Mouse (Mus musculus) embryonic facial prominence, embryonic 12.5 days (tissue): ENCODE measurements around the gene Dnmbp. TPM values are rescaled to one million over a fixed set of nuclear protein-coding genes. Genes with fewer than 3 reads are reported as not detected.

Experiments
- ATAC-seq: fragments of 200-750 bp; cut with Nextera tagmentation; 2 replicates; pipeline ENCODE4 v1.8.0; 2017; ENCODE audit not compliant: insufficient number of reproducible peaks, insufficient read depth, low FRiP score, low TSS enrichment
- H3K27ac ChIP-seq: fragments of 300-500 bp; sonication (generic); 2 replicates; pipeline ENCODE4 v1.5.1; 2016; ENCODE audit warnings: mild to moderate bottlenecking
- H3K27me3 ChIP-seq: fragments of 300-500 bp; sonication (generic); 2 replicates; pipeline ENCODE4 v1.6.1; 2016; ENCODE audit warnings: mild to moderate bottlenecking, moderate library complexity
- H3K36me3 ChIP-seq: fragments of 300-500 bp; sonication (generic); 2 replicates; pipeline ENCODE4 v1.6.1; 2016; ENCODE audit warnings: mild to moderate bottlenecking
- H3K4me1 ChIP-seq: fragments of 300-500 bp; sonication (generic); 2 replicates; pipeline ENCODE4 v1.6.1; 2016
- H3K4me2 ChIP-seq: fragments of 300-500 bp; sonication (generic); replicated peaks from 2 replicates; pipeline ENCODE4 v1.6.1; 2016; ENCODE audit warnings: mild to moderate bottlenecking, moderate library complexity
- H3K4me3 ChIP-seq: fragments of 300-500 bp; sonication (generic); 2 replicates; pipeline ENCODE4 v1.5.1; 2016; ENCODE audit warnings: mild to moderate bottlenecking
- H3K9ac ChIP-seq: fragments of 300-500 bp; sonication (generic); 2 replicates; pipeline ENCODE4 v1.6.1; 2016; ENCODE audit warnings: mild to moderate bottlenecking, moderate library complexity
- H3K9me3 ChIP-seq: fragments of 300-500 bp; sonication (generic); 2 replicates; pipeline ENCODE4 v1.6.1; 2016; ENCODE audit warnings: mild to moderate bottlenecking, moderate library complexity
- WGBS: fragments of 180-500 bp; shearing (Covaris S2); methylation state at CpG from one replicate; pipeline ENCODE4 v1.1.7; 2016; 5-methylcytosine and 5-hydroxymethylcytosine counted together
- polyA plus RNA-seq: library from polyadenylated mRNA; unstranded; fragments of >200 nt; fragmentation: Nextera tagmentation; extraction: Ambion mirVana; gene quantifications from 2 replicates; pipeline ENCODE4 v1.2.1, GENCODE M21; 2016

The Dnmbp gene
- polyA plus RNA-seq, 1 experiment from 2014 or later: 22.9 TPM

DNA sequence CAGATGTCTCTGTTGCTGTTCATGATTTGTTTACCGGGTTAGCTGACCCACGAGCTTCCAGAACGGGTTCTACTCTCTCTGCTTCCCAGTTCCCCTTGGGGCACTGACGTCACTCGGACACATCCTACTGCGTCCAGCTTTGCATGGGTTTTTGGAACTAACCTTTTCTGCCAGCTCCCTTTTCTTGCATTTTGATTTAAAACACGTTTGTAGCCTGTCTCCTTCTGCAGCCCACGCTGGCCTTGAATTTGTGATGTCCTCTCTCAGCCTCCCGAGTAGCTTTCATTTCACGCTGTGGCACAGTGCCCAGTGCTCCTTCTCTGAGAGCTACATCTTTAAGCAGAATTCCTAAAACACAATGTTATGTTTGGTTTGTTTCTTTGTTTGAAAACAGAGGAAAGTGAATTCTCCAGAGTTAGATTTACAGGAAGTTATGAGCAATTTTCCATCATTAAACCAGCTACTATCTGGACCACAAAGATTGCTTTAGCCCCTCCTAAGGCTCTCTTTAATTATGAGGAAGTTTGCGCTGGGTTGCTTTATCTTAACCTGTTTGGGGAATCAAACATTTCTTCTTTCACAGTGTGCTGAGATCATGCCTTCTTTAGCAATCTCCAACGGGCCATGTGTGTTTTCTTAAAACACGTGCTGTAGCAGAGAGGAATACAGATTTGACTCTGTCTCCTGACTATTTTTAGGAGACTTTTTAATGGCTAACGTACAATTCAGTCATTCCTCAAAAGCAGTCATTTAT is 124.2 kb downstream of the Dnmbp start:
- Histone ChIP-seq H3K36me3 (no peaks in the 10 kb centered on the region), H3K4me1 (no peaks in the 10 kb centered on the region), H3K9me3 (no peaks in the 10 kb centered on the region), H3K27ac (no peak overlapping the region), H3K4me3 (no peak overlapping the region), H3K27me3 (no peaks in the 10 kb centered on the region), H3K4me2 (no peak overlapping the region), H3K9ac (no peak overlapping the region)
- ATAC-seq: no peak
- 62% methylated on average over 14 of the region's 14 CpGs for WGBS

DNA sequence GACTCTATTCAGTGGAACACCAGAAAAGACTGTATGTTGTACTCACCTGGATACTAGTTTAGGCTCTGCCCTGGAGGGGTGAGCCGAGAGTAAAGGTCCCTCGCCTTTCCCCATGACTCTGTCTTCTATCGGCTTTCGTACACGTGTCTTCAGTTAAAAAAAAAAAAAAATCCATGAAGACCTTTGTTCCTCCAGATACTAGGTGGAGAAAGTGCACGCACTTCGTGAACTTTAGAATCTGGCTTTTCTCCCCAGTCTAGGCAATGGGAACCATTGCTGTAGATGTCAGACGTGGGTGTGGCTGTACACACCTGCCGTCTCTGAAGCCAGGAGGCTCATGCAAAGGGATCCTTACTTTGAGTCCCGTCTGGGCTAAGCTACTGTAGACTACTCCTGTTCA is 126.7 kb downstream of the Dnmbp start:
- Histone ChIP-seq H3K9ac (no peak overlapping the region), H3K9me3 (no peaks in the 10 kb centered on the region), H3K27ac (no peak overlapping the region), H3K27me3 (no peaks in the 10 kb centered on the region), H3K4me2 (no peak overlapping the region), H3K36me3 (no peaks in the 10 kb centered on the region), H3K4me1 (no peaks in the 10 kb centered on the region), H3K4me3 (no peak overlapping the region)
- ATAC-seq: no peak
- WGBS: 80% methylated on average over 10 of the region's 10 CpGs

DNA sequence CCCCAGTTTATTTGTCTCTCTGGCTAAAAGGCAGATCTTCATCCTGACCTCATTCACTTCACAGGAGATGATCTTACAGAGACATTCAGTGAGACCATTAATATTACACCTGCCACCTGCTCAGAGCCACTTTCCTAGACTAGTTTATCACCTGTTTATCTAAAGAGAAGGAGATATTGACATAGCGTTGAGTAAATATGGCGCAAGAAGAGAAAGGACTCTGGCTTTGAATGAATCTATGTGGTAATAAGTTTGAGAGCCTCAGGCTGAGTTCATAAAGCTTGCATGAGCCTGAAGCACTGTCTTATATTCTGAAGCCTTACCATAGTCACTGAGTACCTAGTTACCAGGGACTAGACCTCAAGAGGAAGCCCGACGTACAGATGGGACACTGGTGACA is 128.6 kb downstream of the Dnmbp start:
- no peaks in the 10 kb centered on the region for H3K4me1 ChIP-seq
- 90% methylated on average over 4 of the region's 4 CpGs for WGBS
- ATAC-seq: no peak
- H3K4me2 ChIP-seq: no peak overlapping the region
- H3K36me3 ChIP-seq: no peaks in the 10 kb centered on the region
- no peaks in the 10 kb centered on the region for H3K9me3 ChIP-seq
- H3K27me3 ChIP-seq: no peaks in the 10 kb centered on the region
- H3K4me3 ChIP-seq: no peak overlapping the region
- no peak overlapping the region for H3K9ac ChIP-seq
- H3K27ac ChIP-seq: no peak overlapping the region

DNA sequence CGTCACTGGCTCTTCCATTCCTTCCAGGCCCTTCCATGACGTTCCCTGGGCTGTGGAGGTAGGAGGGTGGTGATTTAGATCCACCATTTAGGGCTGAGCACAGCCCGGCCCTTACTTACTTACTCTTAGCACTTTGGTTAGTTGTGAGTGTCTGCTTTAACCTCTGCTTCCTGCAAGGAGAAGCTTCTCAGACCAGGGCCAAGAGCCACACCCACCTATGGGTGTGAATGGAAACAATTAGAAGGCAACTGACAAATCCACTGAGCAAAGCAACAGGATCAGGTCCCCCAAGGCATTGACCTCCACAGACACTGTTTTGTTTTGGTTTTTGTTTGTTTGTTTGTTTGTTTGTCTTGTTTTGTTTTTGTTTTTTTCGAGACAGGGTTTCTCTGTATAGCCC is 130.7 kb downstream of the Dnmbp start:
- ATAC-seq: no peak
- Histone ChIP-seq H3K27ac (no peak overlapping the region), H3K36me3 (no peaks in the 10 kb centered on the region), H3K4me1 (no peaks in the 10 kb centered on the region), H3K4me3 (no peak overlapping the region), H3K9ac (no peak overlapping the region), H3K4me2 (no peak overlapping the region), H3K9me3 (no peaks in the 10 kb centered on the region), H3K27me3 (no peaks in the 10 kb centered on the region)
- 47% methylated on average over 4 of the region's 4 CpGs for WGBS

DNA sequence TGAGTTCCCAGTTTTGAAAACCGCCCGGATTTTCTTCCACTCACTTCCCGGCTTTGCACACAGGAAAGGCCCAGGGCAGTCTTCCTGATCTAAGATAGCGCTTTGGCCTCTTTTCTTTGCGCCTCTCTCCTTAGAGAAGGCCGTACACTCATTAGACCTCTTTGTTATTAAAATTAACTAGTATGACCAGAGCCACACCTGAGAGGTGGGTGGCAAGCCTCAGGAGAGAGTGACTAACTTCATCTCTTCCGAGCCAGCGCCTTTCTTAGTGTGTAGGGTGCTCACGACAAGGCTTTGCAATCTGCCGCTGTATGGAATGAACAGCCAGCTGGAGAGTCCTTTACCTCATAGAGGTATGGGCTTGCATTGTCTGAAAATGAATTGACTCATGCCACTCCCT is 136.1 kb downstream of the Dnmbp start:
- WGBS: 77% methylated on average over 10 of the region's 10 CpGs
- no peak overlapping the region for H3K4me3 ChIP-seq
- no peak for ATAC-seq
- no peak overlapping the region for H3K4me2 ChIP-seq
- no peaks in the 10 kb centered on the region for H3K27me3 ChIP-seq
- H3K9ac ChIP-seq: no peak overlapping the region
- no peaks in the 10 kb centered on the region for H3K4me1 ChIP-seq
- H3K9me3 ChIP-seq: no peaks in the 10 kb centered on the region
- no peak overlapping the region for H3K27ac ChIP-seq
- no peaks in the 10 kb centered on the region for H3K36me3 ChIP-seq

DNA sequence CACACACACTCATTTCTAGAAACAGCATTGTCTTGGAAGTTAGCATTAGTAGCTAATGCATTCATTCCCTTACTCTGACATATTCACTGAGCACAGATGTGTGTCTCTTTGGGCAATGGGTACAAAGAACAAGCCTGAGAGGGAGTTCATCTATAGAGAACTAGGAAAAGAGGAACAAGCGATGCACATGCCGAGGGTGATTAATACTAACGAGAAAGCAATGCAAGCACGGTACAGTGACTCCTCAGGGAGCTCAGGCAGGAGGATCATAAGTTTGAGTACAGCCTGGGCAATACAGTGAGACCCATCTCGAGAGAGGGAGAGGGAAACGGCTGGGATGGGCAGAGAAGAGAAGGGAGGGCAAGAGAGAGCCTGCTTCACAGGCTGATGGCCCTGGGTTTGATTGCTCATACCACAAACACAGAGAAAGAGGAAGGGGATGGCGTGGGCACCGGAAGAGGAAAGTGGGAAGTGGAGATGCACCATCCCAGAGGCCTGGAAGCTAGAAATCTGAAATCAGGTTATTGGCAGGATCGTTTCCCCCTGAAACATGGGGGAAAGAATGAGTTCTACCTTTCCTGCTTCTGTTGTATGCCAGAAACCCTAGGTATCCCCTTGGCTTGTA is 138.5 kb downstream of the Dnmbp start:
- Histone ChIP-seq H3K36me3 (no peaks in the 10 kb centered on the region), H3K9me3 (no peaks in the 10 kb centered on the region), H3K27ac (no peak overlapping the region), H3K27me3 (no peaks in the 10 kb centered on the region), H3K4me2 (no peak overlapping the region), H3K9ac (no peak overlapping the region), H3K4me1 (no peaks in the 10 kb centered on the region), H3K4me3 (no peak overlapping the region)
- no peak for ATAC-seq
- 81% methylated on average over 9 of the region's 9 CpGs for WGBS

DNA sequence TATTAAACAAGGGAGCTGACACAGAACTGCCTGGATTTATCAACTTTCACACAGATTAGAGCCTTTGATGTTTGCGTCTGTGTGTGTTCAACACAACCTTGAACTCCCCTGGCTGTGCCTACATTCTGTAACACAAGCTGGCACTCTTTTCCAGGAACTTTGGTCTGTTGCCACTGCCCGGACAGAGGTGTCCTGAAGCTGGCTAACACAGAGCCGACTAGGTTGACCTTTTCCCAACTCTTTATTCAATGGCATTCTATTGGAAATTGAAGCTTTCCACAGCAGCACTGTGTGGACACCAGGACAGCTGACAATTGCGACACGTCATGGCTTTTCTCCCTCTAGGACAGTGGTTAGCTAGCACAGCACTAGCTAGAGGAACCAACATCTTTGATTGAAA is 142.8 kb downstream of the Dnmbp start:
- no peaks in the 10 kb centered on the region for H3K27me3 ChIP-seq
- no peaks in the 10 kb centered on the region for H3K4me1 ChIP-seq
- ATAC-seq: no peak
- H3K4me2 ChIP-seq: no peak overlapping the region
- no peaks in the 10 kb centered on the region for H3K36me3 ChIP-seq
- H3K4me3 ChIP-seq: no peak overlapping the region
- WGBS: 81% methylated on average over 5 of the region's 5 CpGs
- no peak overlapping the region for H3K27ac ChIP-seq
- H3K9ac ChIP-seq: no peak overlapping the region
- no peaks in the 10 kb centered on the region for H3K9me3 ChIP-seq

Other genes starting within 250 kb of the Dnmbp start
- 11.1 and 13.0 TPM in 2 replicates for gene Cutc, start 187.2 kb downstream of the Dnmbp start, polyA plus RNA-seq
- gene Cox15, start 187.2 kb downstream of the Dnmbp start, polyA plus RNA-seq: 14.8 and 15.3 TPM in 2 replicates
- gene Abcc2, start 158.0 kb downstream of the Dnmbp start, polyA plus RNA-seq: 0.08 and 0.33 TPM in 2 replicates
- gene Cpn1, start 46.4 kb upstream of the Dnmbp start, polyA plus RNA-seq: not detected in 2 replicates
- not detected in 2 replicates for gene Cyp2c23, start 89.0 kb upstream of the Dnmbp start, polyA plus RNA-seq
- gene Erlin1, start 129.6 kb upstream of the Dnmbp start, polyA plus RNA-seq: 28.8 and 32.4 TPM in 2 replicates
- 53.5 and 54.2 TPM in 2 replicates for gene Chuk, start 167.3 kb upstream of the Dnmbp start, polyA plus RNA-seq
- 42.1 and 42.6 TPM in 2 replicates for gene Cwf19l1, start 195.7 kb upstream of the Dnmbp start, polyA plus RNA-seq
- 95.5 and 96.2 TPM in 2 replicates for gene Bloc1s2, start 206.3 kb upstream of the Dnmbp start, polyA plus RNA-seq